Mouse (Mus musculus): ENCODE results near the gene Sfxn4. TPM values are rescaled to one million over a fixed set of nuclear protein-coding genes. Genes with fewer than 3 reads are reported as not detected.
"Not testable (repeated sequence)": the region's sequence is repeated elsewhere in the genome, so short reads cannot be mapped to it uniquely, and the experiment has no call there.

Gene Sfxn4
- total RNA-seq, 2 experiments from 2014 or later, result 12.7 to 13.7 TPM

DNA sequence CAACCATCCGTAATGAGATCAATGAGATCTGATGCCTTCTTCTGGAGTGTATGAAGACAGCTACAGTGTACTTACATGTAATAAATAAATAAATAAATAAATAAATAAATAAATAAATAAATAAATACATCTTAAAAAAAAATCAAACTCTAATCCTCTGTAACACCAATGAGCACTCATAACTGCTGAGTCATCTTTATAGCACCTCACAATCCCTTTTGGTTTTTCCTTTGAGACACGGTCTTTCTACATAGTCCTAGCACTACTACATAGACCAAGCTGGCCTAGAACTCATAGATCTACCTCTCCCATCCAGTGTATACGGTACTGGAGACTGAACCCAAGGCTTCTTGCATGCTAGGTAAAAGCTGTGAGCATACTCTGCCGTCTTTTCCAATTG, 4.9 kb upstream of the Sfxn4 start:
- DNase-seq (ENCODE audit: low spot score in 2 of 2); intact Hi-C loops (cut with DNase I): not testable (repeated sequence)

DNA sequence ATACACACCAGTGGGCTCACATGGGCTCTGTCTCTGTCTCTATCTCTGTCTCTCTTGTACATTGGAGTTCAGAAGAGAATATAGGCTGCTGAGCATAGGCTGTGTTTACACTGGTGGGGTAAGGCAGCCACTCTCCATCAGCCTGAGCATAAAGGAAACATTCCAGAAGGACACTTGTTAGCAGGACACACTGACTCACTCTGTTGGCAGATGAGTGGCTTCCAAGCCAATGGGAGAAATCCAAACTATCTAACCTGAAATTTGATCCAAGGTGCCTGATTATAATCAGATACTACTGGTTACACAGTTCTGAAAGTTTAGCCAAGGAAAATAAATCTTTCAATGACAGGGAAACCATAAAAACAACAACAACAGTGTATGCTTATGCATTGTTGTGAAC, 15.5 kb downstream of the Sfxn4 start:
- DNase-seq (ENCODE audit: low spot score in 2 of 2), result no peak
- intact Hi-C loops (cut with DNase I), result no loop called here

DNA sequence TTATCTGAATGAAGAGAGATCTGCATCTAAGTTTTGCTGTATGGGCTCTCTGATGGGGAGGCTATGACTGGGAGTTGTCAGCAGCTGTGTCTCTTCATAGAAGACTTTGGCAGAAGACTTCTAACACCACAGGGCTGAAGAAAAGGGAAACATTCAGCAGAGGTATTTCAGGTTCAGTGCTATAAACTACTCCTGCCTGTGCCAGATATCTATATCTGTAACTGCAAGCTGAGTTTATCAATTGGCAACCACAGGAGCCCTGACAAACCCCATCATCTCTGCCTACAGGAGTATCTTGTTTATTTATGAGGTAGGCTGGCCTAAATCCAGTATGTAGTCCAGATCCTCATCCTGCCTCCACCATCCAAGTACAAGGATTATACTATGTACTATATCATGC, 18.0 kb downstream of the Sfxn4 start:
- DNase-seq (ENCODE audit: low spot score in 2 of 2), result no peak
- intact Hi-C loops (cut with DNase I), result no loop called here

DNA sequence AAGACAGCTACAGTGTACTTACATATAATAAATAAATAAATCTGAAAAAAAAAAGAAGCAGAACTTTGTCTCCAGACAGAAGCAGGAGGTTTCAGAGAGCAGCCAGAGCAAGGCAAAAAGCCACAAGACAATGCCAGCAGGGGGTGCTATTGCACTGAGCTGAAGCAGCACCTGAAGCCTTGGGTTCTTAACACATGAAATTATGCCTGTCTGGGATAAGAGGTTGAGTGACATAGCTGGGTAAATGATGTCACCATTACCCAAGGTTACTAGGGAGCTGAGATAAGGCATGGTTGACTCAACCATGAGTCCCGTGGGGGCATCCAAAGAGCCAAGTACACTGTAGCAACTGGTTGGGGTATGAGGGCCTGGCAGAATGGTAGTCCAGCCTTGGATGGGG, 23.5 kb downstream of the Sfxn4 start:
- DNase-seq (ENCODE audit: low spot score in 2 of 2), result peak; percentile 42
- intact Hi-C loops (cut with DNase I), result no loop called here

DNA sequence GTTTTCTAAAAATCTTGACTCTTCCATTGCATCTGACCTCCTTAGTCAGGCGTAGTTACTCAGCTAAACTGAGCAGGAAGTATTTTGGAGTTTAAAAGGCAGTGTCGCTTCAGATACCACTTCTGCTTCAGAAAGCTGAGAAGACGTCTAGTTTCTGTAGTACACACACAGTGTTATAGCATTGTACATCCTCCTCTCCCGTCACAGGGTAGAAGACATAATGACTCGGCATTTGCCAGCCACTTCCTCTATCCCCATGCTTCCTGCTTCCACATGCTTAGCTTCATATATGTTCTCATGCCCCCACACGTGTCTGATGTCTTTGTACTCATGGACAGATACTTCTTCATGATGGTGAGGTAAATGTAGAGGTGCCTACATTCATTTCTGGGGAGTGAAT, 42.6 kb downstream of the Sfxn4 start:
- intact Hi-C loops (cut with DNase I), result loop anchor here (5.0 kb wide), 1 partner anchor 44 kb away; the partner anchor contains the start of gene Sfxn4
- no peak for DNase-seq (ENCODE audit: low spot score in 2 of 2)

DNA sequence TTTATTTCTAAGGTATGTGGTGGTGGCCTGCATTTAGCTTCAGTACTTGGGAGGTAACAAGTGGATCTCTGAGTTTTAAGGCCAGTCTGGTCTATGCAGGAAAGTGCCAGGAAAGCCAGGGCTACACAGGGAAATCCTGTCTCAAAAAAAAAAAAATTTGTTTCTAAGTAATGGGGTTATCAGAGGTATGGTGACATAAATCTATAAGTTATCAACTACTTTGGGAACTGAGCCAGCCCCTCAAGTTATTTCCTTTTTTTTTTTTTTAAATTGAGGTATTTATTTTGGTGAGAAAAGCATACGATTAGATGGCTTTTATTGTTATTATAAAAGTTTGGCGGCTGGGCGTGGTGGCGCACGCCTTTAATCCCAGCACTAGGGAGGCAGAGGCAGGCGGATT, 48.1 kb downstream of the Sfxn4 start:
- intact Hi-C loops (cut with DNase I), result no loop called here
- no peak for DNase-seq (ENCODE audit: low spot score in 2 of 2)

DNA sequence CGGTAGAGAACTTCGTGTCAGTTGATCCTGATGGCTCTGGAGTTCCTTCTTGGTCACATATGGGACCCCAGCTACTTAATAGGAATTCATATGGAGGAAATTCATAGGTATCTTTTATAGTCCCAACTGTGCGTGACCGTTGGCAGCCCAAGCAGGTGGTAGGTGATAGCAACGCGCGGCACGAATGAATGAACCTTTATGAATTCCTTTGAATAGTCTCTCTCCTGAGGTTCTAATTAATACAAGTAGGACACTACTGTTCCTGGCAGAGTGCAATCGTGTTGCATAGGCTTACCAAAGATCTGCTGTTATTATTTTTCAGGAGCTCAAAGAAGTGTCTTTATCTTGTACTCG, 49.3 kb downstream of the Sfxn4 start:
- DNase-seq (ENCODE audit: low spot score in 2 of 2), result no peak
- intact Hi-C loops (cut with DNase I), result no loop called here

DNA sequence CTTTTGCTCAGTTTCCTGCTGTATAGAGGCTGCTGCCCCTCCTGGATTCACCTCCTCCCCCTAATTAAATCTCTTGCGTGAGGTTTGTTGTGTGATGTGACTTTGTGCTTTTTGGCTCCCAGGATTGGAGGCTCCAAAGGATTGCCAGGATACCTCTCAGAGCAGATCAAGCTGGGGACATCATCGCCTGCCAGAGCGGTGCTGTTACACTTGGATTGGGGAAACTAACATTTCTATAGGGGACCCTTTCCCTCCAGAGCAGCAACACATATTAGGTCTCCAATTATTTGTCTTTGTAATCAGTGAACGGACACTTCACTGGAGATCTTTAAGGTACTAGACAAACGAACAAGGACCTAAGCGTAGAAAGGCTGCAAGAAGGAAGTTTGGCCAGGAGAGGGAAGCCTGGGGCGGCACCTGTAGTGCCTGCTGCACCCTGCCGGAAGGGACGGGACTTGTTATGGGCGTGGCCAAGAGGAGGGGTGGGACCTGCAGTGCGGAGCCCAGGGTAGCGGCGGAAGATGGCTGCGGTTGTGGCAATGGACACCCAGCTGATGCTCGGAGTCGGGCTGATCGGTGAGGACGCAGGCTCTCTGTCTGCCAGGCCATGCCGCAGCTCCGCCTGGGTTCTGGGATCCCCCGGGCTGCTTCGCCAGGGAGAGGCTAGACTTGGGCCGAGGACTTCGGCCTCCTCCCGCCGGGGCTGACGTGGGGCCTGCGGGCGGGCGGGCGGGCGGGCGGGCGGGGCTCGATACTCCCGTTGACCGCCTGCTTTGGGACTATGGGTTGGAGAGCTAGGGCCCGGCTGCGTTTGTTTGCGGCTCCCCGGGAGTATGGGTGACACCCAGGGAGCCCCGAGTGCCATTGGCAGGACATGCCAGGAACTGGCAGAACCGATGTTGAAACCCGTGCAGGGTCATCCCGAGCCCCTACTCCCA, 49.9 kb downstream of the Sfxn4 start, which contains the start of gene Fam45a:
Fam45a (plus strand) TSS at position 488 of the 938 bp plus-strand sequence.
- intact Hi-C loops (cut with DNase I), result loop anchor here (2.0 kb wide), 1 partner anchor 21 kb away; the partner anchor contains the start of gene Eif3a
- DNase-seq (ENCODE audit: low spot score in 2 of 2), result peak; percentile 89 to 93

DNA sequence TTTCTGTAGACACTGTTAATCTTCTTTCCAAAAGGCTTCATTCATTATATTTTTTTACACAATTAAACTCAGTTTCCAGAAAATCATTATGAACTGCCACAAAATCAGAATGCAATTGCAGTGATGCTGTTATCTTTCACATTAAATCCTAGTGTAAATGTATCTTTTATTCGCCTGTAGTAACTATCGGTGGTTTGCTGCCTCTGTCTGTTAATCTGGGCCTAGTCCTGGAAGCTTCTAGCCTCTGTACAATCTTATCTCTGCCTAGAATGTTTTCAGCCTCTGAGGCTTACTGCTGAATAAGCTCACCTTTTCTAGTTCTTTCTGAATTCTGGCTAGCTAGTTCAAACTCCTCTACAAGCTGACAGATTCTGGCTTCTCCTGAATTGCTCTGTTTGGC, 51.4 kb downstream of the Sfxn4 start:
- DNase-seq (ENCODE audit: low spot score in 2 of 2), result no peak
- intact Hi-C loops (cut with DNase I), result loop anchor here (2.0 kb wide), 1 partner anchor 19 kb away; the partner anchor contains the start of gene Eif3a

DNA sequence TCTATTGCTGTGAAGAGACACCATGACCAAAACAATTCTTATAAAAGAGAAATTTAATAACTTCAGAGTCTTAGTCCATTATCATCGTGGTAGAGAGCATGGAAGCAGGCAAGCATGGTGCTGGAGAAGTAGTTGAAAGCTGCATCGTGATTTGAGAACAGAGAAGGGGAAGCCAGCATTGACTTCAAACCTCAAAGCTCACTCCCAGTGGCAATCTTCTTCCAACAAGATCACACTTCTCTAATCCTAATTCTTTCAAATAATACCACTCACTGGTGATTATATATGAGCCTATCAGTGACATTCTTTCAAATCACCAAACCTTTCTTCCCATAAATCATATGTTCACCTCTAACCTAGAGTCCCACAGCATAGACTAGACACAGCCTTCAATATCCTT, 56.4 kb downstream of the Sfxn4 start:
- DNase-seq (ENCODE audit: low spot score in 2 of 2), result no peak
- intact Hi-C loops (cut with DNase I), result no loop called here

DNA sequence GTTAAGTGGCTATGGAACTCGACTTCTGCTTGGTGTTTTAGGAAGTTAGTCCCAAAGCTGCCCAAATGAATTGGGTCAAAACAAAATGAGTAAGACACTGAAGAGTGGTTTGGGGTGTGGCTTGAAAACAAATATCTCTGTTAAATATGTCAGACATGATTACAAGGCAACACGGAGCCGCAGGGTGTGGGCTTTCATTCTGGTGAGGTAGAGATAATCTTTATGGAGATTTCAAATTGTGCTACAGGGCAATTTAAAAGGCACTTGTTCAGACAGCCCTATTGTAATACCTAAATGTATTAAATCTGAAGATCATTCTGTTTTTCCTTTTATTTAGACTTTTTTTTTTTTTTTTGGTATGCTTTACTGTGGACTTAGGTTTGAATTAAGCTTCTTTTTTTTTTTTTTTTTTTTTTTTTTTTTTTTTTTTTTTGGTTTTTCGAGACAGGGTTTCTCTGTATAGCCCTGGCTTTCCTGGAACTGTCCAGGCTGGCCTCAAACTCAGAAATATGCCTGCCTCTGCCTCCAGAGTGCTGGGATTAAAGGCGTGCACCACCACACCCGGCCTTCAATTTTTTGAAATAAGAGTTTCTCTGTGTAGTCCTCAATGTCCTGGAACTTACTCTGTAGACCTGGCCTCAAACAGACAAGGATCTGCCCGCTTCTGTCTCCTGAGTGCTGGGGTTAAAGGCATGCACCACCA, 61.3 kb downstream of the Sfxn4 start:
- DNase-seq (ENCODE audit: low spot score in 2 of 2), result no peak
- intact Hi-C loops (cut with DNase I), result no loop called here

DNA sequence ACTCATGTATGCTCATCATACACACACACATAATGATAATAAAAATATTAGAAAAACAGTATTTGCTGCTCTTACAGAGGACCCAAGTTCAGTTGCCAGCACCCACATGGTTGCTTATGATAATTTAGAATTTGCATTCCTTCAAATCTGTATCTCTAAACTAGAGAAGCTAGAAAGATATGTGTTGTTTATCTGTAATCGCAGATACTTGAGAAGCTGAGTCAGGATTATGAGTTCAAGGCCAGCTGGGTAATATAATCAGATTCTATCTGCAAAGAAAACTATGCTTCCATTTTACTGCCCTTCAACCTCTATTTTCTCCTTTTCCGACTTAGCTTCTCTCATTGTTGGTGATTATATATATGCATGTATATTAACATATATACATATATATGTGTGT, 63.9 kb downstream of the Sfxn4 start:
- intact Hi-C loops (cut with DNase I), result no loop called here
- no peak for DNase-seq (ENCODE audit: low spot score in 2 of 2)

DNA sequence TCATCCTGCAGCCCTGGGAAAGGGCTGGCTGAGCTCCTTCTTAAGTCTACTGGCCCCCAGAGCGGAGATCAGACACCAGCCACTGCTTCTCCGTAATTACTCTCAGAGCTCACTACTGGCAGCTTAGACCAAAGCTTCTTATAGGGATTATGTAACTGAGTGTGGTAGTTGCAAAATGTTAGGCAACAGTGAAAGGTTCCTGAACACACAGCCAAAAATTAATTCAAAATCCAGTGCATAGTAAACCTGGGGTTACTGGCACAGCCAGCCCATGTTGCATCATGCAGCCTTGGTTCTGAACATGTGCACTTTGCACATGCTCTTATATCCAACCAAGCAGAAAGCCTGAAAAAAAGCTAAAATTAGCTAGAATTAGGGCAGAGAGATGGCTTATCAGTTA, 66.0 kb downstream of the Sfxn4 start:
- no peak for DNase-seq (ENCODE audit: low spot score in 2 of 2)
- intact Hi-C loops (cut with DNase I), result no loop called here

DNA sequence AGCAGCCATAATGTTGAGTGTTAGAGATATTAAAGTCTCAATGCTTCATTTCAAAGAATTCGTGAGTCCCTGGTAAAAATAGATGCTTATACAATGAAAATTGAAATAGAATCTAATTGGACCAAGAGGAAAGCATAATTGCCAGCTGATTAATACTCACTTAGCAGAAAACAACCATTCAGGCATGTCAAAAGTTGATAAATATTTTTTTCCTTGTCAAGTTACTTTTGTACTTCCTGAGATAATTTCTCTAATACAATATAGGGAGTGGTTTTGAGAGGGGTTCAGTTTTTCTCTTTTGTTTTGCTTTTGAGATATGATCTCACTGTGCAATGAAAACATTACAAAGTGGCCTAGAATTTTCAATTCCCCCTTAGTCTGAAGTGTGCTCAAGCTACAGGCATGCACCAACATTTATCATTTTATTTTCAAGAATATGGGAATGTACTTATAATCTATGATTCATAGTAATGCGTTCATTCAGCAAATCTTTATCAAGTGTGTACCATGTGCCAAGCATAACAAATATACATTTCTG, 68.0 kb downstream of the Sfxn4 start:
- intact Hi-C loops (cut with DNase I), result no loop called here
- no peak for DNase-seq (ENCODE audit: low spot score in 2 of 2)

DNA sequence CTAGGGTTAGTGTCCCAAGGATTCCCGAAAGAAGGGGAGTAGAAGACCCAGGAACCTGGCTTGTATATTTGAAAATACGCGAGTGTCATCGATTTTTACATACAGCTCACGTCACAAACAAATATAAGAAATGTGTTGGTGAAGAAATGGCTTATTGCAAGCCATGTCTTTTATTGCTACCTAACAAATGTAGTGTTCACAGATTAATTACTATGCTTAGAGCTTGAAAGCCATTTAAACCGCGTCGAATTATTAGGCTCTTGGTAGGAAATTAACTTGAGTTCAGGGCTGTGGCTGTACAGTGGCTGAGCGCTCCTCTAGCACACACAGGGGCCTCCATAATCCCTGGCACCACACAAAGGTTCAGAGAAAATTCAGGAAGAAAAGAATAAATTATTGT, 70.1 kb downstream of the Sfxn4 start:
- no peak for DNase-seq (ENCODE audit: low spot score in 2 of 2)

DNA sequence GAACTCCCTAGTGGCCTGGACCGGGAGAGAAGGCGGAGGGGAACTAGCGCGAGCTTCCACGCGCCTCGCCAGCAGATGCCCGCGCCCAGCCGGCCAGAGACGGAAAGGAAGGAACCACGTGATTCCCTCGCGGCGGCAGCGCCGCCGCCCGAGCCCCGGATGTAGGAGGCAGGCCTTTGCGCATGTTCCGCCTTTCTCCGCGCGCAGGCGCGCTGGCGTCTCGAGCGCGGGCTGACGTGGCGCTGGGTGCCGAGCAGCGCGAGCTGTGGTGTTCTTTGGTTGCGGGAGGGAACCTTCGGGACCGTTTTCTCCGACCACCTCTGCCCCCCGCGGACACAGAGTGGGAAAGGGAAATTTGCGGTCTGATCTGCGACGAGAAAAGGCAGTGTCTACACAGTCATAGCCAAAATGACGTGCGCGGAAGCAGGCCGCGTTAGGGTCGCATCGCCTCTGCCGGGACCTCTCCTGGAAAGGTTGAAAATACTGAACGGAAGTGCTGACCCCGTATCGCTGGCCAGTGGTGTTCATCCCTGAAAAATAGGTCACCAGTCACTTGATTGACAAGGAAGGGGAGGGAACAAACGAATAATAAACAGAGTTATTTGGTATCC, 70.6 kb downstream of the Sfxn4 start, which contains the start of gene Eif3a:
Eif3a (minus strand) TSS at position 108 of the 611 bp plus-strand sequence.
- intact Hi-C loops (cut with DNase I), result loop anchor here (2.0 kb wide), 1 partner anchor 20 kb away; the partner anchor contains the start of gene Fam45a

More for the DNA sequence above, 70.1 kb downstream of the Sfxn4 start:
- intact Hi-C loops (cut with DNase I), result loop anchor here (2.0 kb wide), 1 partner anchor 20 kb away; the partner anchor contains the start of gene Fam45a

DNA sequence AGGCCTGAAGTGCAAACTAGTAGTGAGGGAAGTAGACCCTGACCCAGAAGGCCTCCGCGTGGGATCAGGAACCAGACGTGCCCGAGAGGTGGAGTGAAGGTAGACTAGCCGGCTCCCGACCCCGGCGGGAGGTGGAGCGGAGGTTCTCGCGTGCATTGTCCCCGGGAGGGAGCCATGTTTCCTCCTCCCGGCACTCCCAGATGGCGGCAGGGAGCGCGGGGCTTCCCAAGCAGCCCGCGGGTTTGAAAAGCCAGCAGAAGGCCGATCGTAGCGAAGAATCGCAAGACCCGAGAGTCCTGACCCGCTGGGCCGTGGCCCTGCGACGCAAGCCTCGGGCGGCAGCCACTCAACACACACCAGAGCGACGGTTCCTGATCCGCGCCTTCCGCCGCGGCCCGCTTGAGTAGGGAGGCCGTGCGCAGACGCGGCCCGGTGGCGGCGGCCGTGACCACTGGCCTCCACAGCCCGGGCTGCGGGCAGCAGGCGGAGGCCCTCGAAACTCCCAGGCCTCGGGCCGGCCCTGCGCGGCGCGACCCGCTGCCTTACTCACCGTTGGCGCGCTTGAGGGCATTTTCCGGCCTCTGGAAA, 71.3 kb downstream of the Sfxn4 start:
- DNase-seq (ENCODE audit: low spot score in 2 of 2), result peak in 1 of 2 experiments; percentile 24

More for the DNA sequence above, 70.6 kb downstream of the Sfxn4 start, which contains the start of gene Eif3a:
- DNase-seq (ENCODE audit: low spot score in 2 of 2), result peak; percentile 94 to 96

DNA sequence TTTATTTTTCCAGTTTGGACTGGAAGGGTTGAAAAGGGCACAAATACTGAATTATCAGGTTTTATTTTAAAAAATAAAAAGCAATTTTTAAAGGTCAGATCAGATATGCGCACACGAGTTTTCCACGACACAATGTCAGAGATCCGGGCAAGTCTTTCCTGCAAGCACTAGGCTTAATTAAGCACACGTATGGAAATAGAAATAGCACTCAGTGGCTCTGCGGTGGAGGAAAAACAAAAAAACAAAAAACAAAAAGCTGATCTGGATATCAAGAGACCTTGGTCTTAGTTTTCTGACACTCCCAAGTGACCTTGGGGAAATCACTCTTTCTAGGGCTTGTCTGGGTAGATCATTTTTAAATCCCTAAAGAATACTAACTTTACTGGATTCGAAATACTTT, 71.8 kb downstream of the Sfxn4 start:
- intact Hi-C loops (cut with DNase I), result no loop called here
- no peak for DNase-seq (ENCODE audit: low spot score in 2 of 2)

More for the DNA sequence above, 71.3 kb downstream of the Sfxn4 start:
- intact Hi-C loops (cut with DNase I), result loop anchor here (2.0 kb wide), 1 partner anchor 21 kb away; the partner anchor contains the start of gene Fam45a
